Mouse (Mus musculus): ENCODE data around the gene Fam213a.

- TF ChIP-seq EP300 (IDR thresholded peaks at IDR 0.05): no peak
- no peak for TF ChIP-seq CTCF (IDR thresholded peaks at IDR 0.05)
Measured at GRCm38 (mm10) chr14:41000801-41001200, 12.8 kb downstream of the Fam213a start.

Data from lung, postnatal 0 days (tissue).